In the genomic region with DNA sequence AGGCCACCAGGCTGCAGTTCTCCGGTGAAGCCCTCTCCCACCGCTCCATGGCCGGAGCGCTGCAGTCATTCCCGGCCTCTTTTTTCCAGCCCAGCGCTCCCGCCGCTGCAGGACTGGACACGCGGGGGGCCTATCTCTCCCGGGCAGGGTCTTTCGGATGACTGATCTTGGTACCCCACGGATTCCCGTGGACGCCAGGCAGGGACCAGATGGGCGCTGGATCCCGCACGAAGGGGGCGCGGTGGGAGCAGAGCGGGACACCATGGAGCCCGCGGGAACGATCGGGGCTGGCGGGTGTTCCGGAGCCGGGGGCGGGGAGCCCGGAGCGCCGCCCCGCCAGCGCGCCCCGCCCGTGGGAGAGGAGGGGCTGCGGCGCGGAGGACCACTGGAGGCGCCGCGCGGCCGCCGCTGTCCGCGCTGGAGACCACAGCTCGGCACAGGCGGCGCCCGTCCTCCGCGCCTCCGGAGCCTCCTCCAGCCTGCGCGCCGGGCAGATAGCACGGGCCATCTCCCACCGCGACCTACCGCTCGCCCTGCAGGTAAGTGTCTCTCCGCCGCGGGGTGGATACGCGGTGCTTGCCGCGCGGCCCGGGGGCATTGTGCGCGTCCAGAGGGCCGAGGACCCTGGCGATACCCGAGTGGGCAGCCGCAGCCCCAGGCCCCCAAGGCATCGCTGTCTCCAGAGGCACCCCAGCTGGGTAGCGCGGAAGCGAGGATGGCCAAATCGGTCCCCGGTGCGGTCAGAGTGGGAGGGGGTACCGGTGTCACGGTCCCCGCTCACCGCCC, we compare ENCODE assay signal across 8 mouse cellular contexts. TPM values are rescaled to one million over a fixed set of nuclear protein-coding genes. Genes with fewer than 3 reads are reported as not detected.
DNase-seq lines count a peak whose midpoint lies in the region; ATAC-seq lines count a peak whose summit lies in the region.
"Had no signal": no experiment of that assay in that cellular context is flagged by ENCODE, and none has a peak within 500 bp of the region (broad histone marks: within the 10 kb centered on the region; RNA-seq: fewer than 3 reads in every experiment).

Gene Osbpl6, plus strand, starts transcription at position 358 of the 786 bp plus-strand sequence.

- H3K4me1 ChIP-seq in megakaryocyte, embryonic 14.5 days = peaks cover 18% of the 10 kb centered on the region

- peak; percentile 63 for DNase-seq in adrenal gland, adult 8-10 months
- peak; percentile 78 for DNase-seq in embryo, embryonic 10 days (ENCODE audit: low spot score)
- peak; percentile 77 for DNase-seq in gastrocnemius, postnatal 25 days
- DNase-seq in left cerebral cortex, postnatal 10 days (ENCODE audit: extremely low spot score in 1 of 2, low spot score in 2 of 2) = peak; percentile 54 to 87
- DNase-seq in right cerebral cortex, postnatal 25 days = peak; percentile 85

- peaks cover 85% of the 10 kb centered on the region for H3K27me3 ChIP-seq in megakaryocyte, embryonic 14.5 days (replicated peaks)

- H3K9me3 ChIP-seq in megakaryocyte, embryonic 14.5 days = no peaks in the 10 kb centered on the region

- peak within 1 kb of the TSS; percentile 91 for H3K4me3 ChIP-seq in megakaryocyte, embryonic 14.5 days (replicated peaks)

- ATAC-seq in inflammation-experienced regulatory T-cells, adult 6 months = peak; percentile 60

- no peaks in the 10 kb centered on the region for H3K36me3 ChIP-seq in megakaryocyte, embryonic 14.5 days (replicated peaks; ENCODE audit: low read length)

- intact Hi-C loops in left cerebral cortex, postnatal 10 days (cut with DNase I) = loop anchor here (5.0 kb wide), 1 partner anchor 166 kb away; no protein-coding TSS in a partner anchor

RNA-seq across cellular contexts. Expression of gene Osbpl6, which starts in this region (rescaled TPM):
- 10 to 100 TPM; 25.8 to 37.9 (median 27.9) TPM for total RNA-seq in adrenal gland, adult 8-10 months (2022)
- total RNA-seq in gastrocnemius, postnatal 25 days (2021) = 10 to 100 TPM; 31.9 to 35.8 TPM
- polyA plus RNA-seq in inflammation-experienced regulatory T-cells, adult 6 months (2017; shearing (Covaris generic)) = under 1 TPM in 1 of 3 experiments, not detected in 2; 0.09 TPM
- total RNA-seq in left cerebral cortex, postnatal 10 days (2021) = 10 to 100 TPM; 43.7 to 46.3 TPM
- polyA plus RNA-seq in megakaryocyte, embryonic 14.5 days (2012; ENCODE audit: insufficient read depth, low replicate concordance) = not detected in 2 replicates
- total RNA-seq: neutrophil, adult 5-6 weeks had no signal

Comparison
In these comparisons a context has a peak if more than half of its experiments do, and no peak if none do; other contexts are left out.
1. Peak in every context shown above with its lines: DNase-seq, ATAC-seq and H3K4me3 ChIP-seq.
2. Peak in ATAC-seq in inflammation-experienced regulatory T-cells, adult 6 months; RNA of the gene not detected or under 1 TPM.